ENCODE assay signal across 8 mouse cellular contexts in the genomic region with DNA sequence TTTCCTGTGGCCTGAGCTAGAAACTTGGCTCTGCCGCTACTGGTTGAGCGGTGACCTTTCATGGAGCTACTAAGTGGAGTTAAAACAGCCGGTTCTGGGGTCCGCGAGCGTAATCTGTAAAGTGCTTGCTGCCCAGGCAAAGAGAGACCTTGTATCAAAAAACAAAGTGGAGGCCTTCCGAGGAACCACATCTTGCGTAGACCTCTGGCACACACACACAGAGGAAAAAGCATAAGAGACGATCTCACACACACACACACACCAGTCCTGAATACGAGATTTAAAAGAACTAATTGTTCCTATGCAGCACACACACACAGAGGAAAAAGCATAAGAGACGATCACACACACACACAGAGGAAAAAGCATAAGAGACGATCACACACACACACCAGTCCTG. TPM values are rescaled to one million over a fixed set of nuclear protein-coding genes. Genes with fewer than 3 reads are reported as not detected.
DNase-seq lines count a peak whose midpoint lies in the region; ATAC-seq and TF ChIP-seq lines count a peak whose summit lies in the region.

No protein-coding gene starts in this region.

- H3K4me1 ChIP-seq in heart, embryonic 14.5 days (ENCODE audit: control insufficient read depth in 2 of 2, insufficient read depth in 2 of 2, low read length in 2 of 2) = peaks cover 8 to 10% of the 10 kb centered on the region in 2 experiments
- peaks cover 74% of the 10 kb centered on the region for H3K4me1 ChIP-seq in G1E (ENCODE audit: insufficient read depth, low read depth, low read length)
- H3K4me1 ChIP-seq in forebrain, embryonic 16.5 days (replicated peaks; ENCODE audit: control insufficient read depth, insufficient read depth, low read length) = peaks cover 11% of the 10 kb centered on the region

- H3K27ac ChIP-seq in heart, embryonic 14.5 days (replicated peaks in 1 of 2; ENCODE audit: control insufficient read depth in 1 of 2, insufficient read depth in 1 of 2, low read depth in 2 of 2, low read length in 2 of 2) = peak overlapping the region; percentile 70 to 76
- peak overlapping the region; percentile 90 for H3K27ac ChIP-seq in forebrain, embryonic 16.5 days (ENCODE audit: low read length)
- peak overlapping the region; percentile 78 for H3K27ac ChIP-seq in macrophage

- peak overlapping the region; percentile 81 for H3K9ac ChIP-seq in heart, embryonic 14.5 days (ENCODE audit: low read length)
- peak overlapping the region; percentile 81 for H3K9ac ChIP-seq in forebrain, embryonic 16.5 days (replicated peaks; ENCODE audit: low read depth, low read length)

- H3K27me3 ChIP-seq in heart, embryonic 14.5 days (ENCODE audit: control insufficient read depth, insufficient read depth, low read length) = no peaks in the 10 kb centered on the region
- no peaks in the 10 kb centered on the region for H3K27me3 ChIP-seq in G1E (ENCODE audit: insufficient read depth, low read length)
- H3K27me3 ChIP-seq in forebrain, embryonic 16.5 days (replicated peaks; ENCODE audit: control insufficient read depth, insufficient read depth, low read length) = no peaks in the 10 kb centered on the region

- H3K9me3 ChIP-seq in heart, embryonic 14.5 days (ENCODE audit: control insufficient read depth, low read length) = no peaks in the 10 kb centered on the region
- no peaks in the 10 kb centered on the region for H3K9me3 ChIP-seq in G1E (replicated peaks)
- no peaks in the 10 kb centered on the region for H3K9me3 ChIP-seq in forebrain, embryonic 16.5 days (ENCODE audit: control insufficient read depth, low read length)

- no peak for ATAC-seq in heart, embryonic 14.5 days (ENCODE audit: insufficient number of reproducible peaks, insufficient read depth, low FRiP score, low read depth)
- ATAC-seq in G1E (ENCODE audit: extremely low read depth, insufficient number of reproducible peaks, low FRiP score, poor library complexity, severe bottlenecking) = no peak
- ATAC-seq in forebrain, embryonic 16.5 days = peak; percentile 24

- intact Hi-C loops in heart, postnatal 25 days (cut with DNase I) = loop anchor here (2.0 to 5.0 kb wide), 3 partner anchors 19 to 91 kb away; a partner anchor contains a TSS

- H3K79me2 ChIP-seq in macrophage (ENCODE audit: inconsistent target) = peaks cover 10% of the 10 kb centered on the region; the same call in 1 of the 2 replicates

- H3K4me3 ChIP-seq in heart, embryonic 14.5 days (ENCODE audit: control insufficient read depth in 1 of 2, insufficient read depth in 1 of 2, low read depth in 1 of 2, low read length in 2 of 2) = peak overlapping the region; percentile 59 to 72
- H3K4me3 ChIP-seq in G1E (ENCODE audit: low read depth, low read length) (peak overlapping the region; percentile 73), macrophage (ENCODE audit: inconsistent target) (peak overlapping the region; percentile 66)
- peak overlapping the region; percentile 64 for H3K4me3 ChIP-seq in forebrain, embryonic 16.5 days (replicated peaks; ENCODE audit: low read length)

- 23% methylated on average over 12 of the region's 12 CpGs for WGBS in heart, embryonic 14.5 days
- WGBS in forebrain, embryonic 16.5 days = 13% methylated on average over 12 of the region's 12 CpGs
- 26% methylated on average over 12 of the region's 12 CpGs for WGBS in macrophage (ENCODE audit: missing documents)

- no peak for TF ChIP-seq CTCF in G1E (IDR thresholded peaks at IDR 0.05; ENCODE audit: low read depth, low read length)

- H3K36me3 ChIP-seq in heart, embryonic 14.5 days (ENCODE audit: control insufficient read depth, insufficient read depth, low read length) = 0 out of 2 replicates have a peak, but pooled peaks cover 8% of the 10 kb centered on the region
- H3K36me3 ChIP-seq in G1E (replicated peaks) (peaks cover 18% of the 10 kb centered on the region), macrophage (ENCODE audit: inconsistent target) (no peaks in the 10 kb centered on the region)
- no peaks in the 10 kb centered on the region for H3K36me3 ChIP-seq in forebrain, embryonic 16.5 days (ENCODE audit: control insufficient read depth, insufficient read depth)

- DNase-seq in heart, postnatal 25 days (ENCODE audit: low spot score) = no peak
- DNase-seq in G1E (ENCODE audit: low spot score) = no peak
- DNase-seq in spleen, adult 18-20 months = no peak
- DNase-seq in kidney, adult 18-20 months = no peak
- no peak for DNase-seq in cerebellum, adult 11-12 months

- peak overlapping the region; percentile 67 for H3K4me2 ChIP-seq in heart, embryonic 14.5 days (ENCODE audit: low read length)
- peak overlapping the region; percentile 64 for H3K4me2 ChIP-seq in forebrain, embryonic 16.5 days (ENCODE audit: low read length)

RNA-seq across cellular contexts. Expression of a gene that starts 0.4 kb away (rescaled TPM):
- 101 and 120 TPM in 2 replicates for polyA plus RNA-seq in heart, embryonic 14.5 days (2014; fragmentation: Nextera tagmentation; extraction: Ambion mirVana)
- total RNA-seq in heart, postnatal 25 days (2021) = 10 to 100 TPM; 26.7 to 30.5 TPM
- total RNA-seq in G1E (2014; fragmentation: Nextera tagmentation) (44.0 and 59.3 TPM in 2 replicates), G1E (2017) (97.3 and 102 TPM in 2 replicates)
- polyA plus RNA-seq in G1E (2012) (11.5 and 13.0 TPM in 2 replicates), macrophage (2018) (20.1 to 42.2 TPM (median 29.6 TPM) in 3 replicates)
- polyA plus RNA-seq in forebrain, embryonic 16.5 days (2015; fragmentation: Nextera tagmentation; extraction: Ambion mirVana) = 114 and 120 TPM in 2 replicates
- total RNA-seq in macrophage (2018; cell fraction: chromatin; rRNA removed) = 10 to 100 TPM in 2 of 26 experiments, 1 to 10 TPM in 24; 1.6 to 11.0 (median 5.4) TPM
- total RNA-seq in macrophage (2018; cell fraction: cytosol; rRNA removed) = 10 to 100 TPM; 21.7 to 35.3 (median 27.9) TPM
- 10 to 100 TPM in 10 of 26 experiments, 1 to 10 TPM in 16; 5.0 to 15.0 (median 9.7) TPM for total RNA-seq in macrophage (2018; cell fraction: nucleus; rRNA removed)

RNA-seq across cellular contexts. Expression of a gene that starts 47.3 kb away (rescaled TPM):
- 5.5 and 5.7 TPM in 2 replicates for polyA plus RNA-seq in heart, embryonic 14.5 days (2014; fragmentation: Nextera tagmentation; extraction: Ambion mirVana)
- 1 to 10 TPM; 2.9 to 3.2 TPM for total RNA-seq in heart, postnatal 25 days (2021)
- total RNA-seq in G1E (2014; fragmentation: Nextera tagmentation) (0.68 and 1.2 TPM in 2 replicates), G1E (2017) (4.5 and 4.6 TPM in 2 replicates)
- polyA plus RNA-seq in G1E (2012) (1.8 and 2.1 TPM in 2 replicates), macrophage (2018) (1.1 to 2.6 TPM (median 1.9 TPM) in 3 replicates)
- polyA plus RNA-seq in forebrain, embryonic 16.5 days (2015; fragmentation: Nextera tagmentation; extraction: Ambion mirVana) = 4.5 and 4.8 TPM in 2 replicates
- total RNA-seq in macrophage (2018; cell fraction: chromatin; rRNA removed) = 1 to 10 TPM in 19 of 26 experiments, under 1 TPM in 3, not detected in 4; 0.46 to 5.7 (median 2.9) TPM
- 1 to 10 TPM in 22 of 26 experiments, under 1 TPM in 4; 0.38 to 2.0 (median 1.6) TPM for total RNA-seq in macrophage (2018; cell fraction: cytosol; rRNA removed)
- total RNA-seq in macrophage (2018; cell fraction: nucleus; rRNA removed) = 1 to 10 TPM in 18 of 26 experiments, under 1 TPM in 6, not detected in 2; 0.52 to 5.3 (median 1.9) TPM
